Mouse (Mus musculus) thymus, postnatal 0 days (tissue): ENCODE measurements at regions not wholly inside any gene's neighbourhood (a gene's known extent, or its start where the extent isn't known, plus 50 kb on each side); places are given as distances from the start of the nearest gene placed in this dataset.

Experiments used
- DNase-seq: peaks from one replicate; pipeline ENCODE4 v3.0.0-alpha.2; 2015; ENCODE audit warnings: low spot score

GRCm38 (mm10) chr6:7472366-7473026, 82.2 kb upstream of the Tac1 start:
- DNase-seq: no peak

GRCm38 (mm10) chr6:7473730-7474129, 80.9 kb upstream of the Tac1 start:
- DNase-seq: no peak

GRCm38 (mm10) chr6:7476907-7477306, 77.8 kb upstream of the Tac1 start:
- DNase-seq: no peak

GRCm38 (mm10) chr6:7494299-7494698, 60.4 kb upstream of the Tac1 start:
- DNase-seq: no peak

- no peak for DNase-seq
Measured at GRCm38 (mm10) chr6:7496766-7497165, 57.9 kb upstream of the Tac1 start.
